Mouse (Mus musculus) myocyte (in vitro differentiated cells): ENCODE data around the gene Fgf3. TPM values are rescaled to one million over a fixed set of nuclear protein-coding genes. Genes with fewer than 3 reads are reported as not detected.

Experiments used
- H3K27me3 ChIP-seq: one replicate; pipeline ENCODE4 v1.6.1; 2011; ENCODE audit not compliant: control insufficient read depth, insufficient read depth, insufficient read length
- H3K36me3 ChIP-seq: one replicate; pipeline ENCODE4 v1.6.1; 2011; ENCODE audit not compliant: control insufficient read depth, insufficient read depth
- H3K4me2 ChIP-seq: one replicate; pipeline ENCODE4 v1.6.1; 2011; ENCODE audit warnings: low read depth, control low read depth
- H3K4me3 ChIP-seq: one replicate; pipeline ENCODE4 v1.5.1; 2011; ENCODE audit warnings: mild to moderate bottlenecking, control low read depth, moderate library complexity
- H3K79me2 ChIP-seq: one replicate; pipeline ENCODE4 v1.6.1; 2011; ENCODE audit not compliant: control insufficient read depth, insufficient read depth
- H3ac ChIP-seq: one replicate; pipeline ENCODE4 v1.6.1; 2011; ENCODE audit not compliant: control insufficient read depth, insufficient read length
- CEBPB ChIP-seq: IDR thresholded peaks from 2 replicates; pipeline ENCODE4 v1.6.1; 2011; ENCODE audit warnings: mild to moderate bottlenecking, moderate library complexity; ENCODE audit not compliant: poor library complexity, insufficient read depth, severe bottlenecking
- E2F4 ChIP-seq: IDR thresholded peaks from one replicate; pipeline ENCODE4 v1.6.1; 2011; ENCODE audit warnings: mild to moderate bottlenecking, control low read depth, moderate library complexity; ENCODE audit not compliant: insufficient read depth
- MAX ChIP-seq: IDR thresholded peaks from one replicate; pipeline ENCODE4 v1.6.1; 2011; ENCODE audit warnings: low read depth, mild to moderate bottlenecking, control low read depth
- MYOD1 ChIP-seq, 3 experiments: IDR thresholded peaks; one replicate each; pipeline ENCODE4 v1.6.1; 2011; ENCODE audit warnings: control low read depth in 2 of 3, low read depth in 2 of 3, mild to moderate bottlenecking in 2 of 3, moderate library complexity in 1 of 3; ENCODE audit not compliant: insufficient read length in 2 of 3, control insufficient read depth in 1 of 3
- MYOG ChIP-seq, 3 experiments: IDR thresholded peaks; one replicate each; pipeline ENCODE4 v1.6.1; 2011; ENCODE audit warnings: control low read depth in 2 of 3, low read depth in 2 of 3, mild to moderate bottlenecking in 2 of 3; ENCODE audit not compliant: insufficient read length in 2 of 3, control insufficient read depth in 1 of 3, insufficient read depth in 1 of 3
- POLR2A ChIP-seq: IDR thresholded peaks from one replicate; pipeline ENCODE4 v1.6.1; 2011; ENCODE audit warnings: low read depth, mild to moderate bottlenecking, control low read depth, moderate library complexity; ENCODE audit not compliant: insufficient read length
- POLR2AphosphoS2 ChIP-seq: IDR thresholded peaks from one replicate; pipeline ENCODE4 v1.6.1; 2011; ENCODE audit warnings: low read depth, control low read depth; ENCODE audit not compliant: insufficient read length
- REST ChIP-seq: IDR thresholded peaks from one replicate; pipeline ENCODE4 v1.6.1; 2011; ENCODE audit warnings: mild to moderate bottlenecking, control low read depth, moderate library complexity; ENCODE audit not compliant: insufficient read depth, insufficient read length
- SRF ChIP-seq: IDR thresholded peaks from one replicate; pipeline ENCODE4 v1.6.1; 2011; ENCODE audit warnings: low read depth; ENCODE audit not compliant: control insufficient read depth, insufficient read length
- TCF12 ChIP-seq: IDR thresholded peaks from one replicate; pipeline ENCODE4 v1.6.1; 2011; ENCODE audit warnings: mild to moderate bottlenecking, control low read depth; ENCODE audit not compliant: poor library complexity, insufficient read depth, severe bottlenecking
- TCF3 ChIP-seq: IDR thresholded peaks from one replicate; pipeline ENCODE4 v1.6.1; 2011; ENCODE audit warnings: low read depth, control low read depth; ENCODE audit not compliant: insufficient read length
- USF1 ChIP-seq: IDR thresholded peaks from one replicate; pipeline ENCODE4 v1.6.1; 2011; ENCODE audit warnings: low read depth, mild to moderate bottlenecking, control low read depth, moderate library complexity
- polyA plus RNA-seq: library from polyadenylated mRNA; unstranded; fragments of >200 nt; fragmentation: generic; extraction: Trizol; gene quantifications from one replicate; pipeline ENCODE4 v1.2.1, GENCODE M21; 2012; ENCODE audit warnings: missing spikeins

Gene Fgf3
- not detected for polyA plus RNA-seq

- no peak within 1 kb of the TSS for H3K4me3 ChIP-seq
- H3K27me3 ChIP-seq = peaks cover 80% of the 10 kb centered on the region
- no peak within 1 kb of the TSS for H3ac ChIP-seq
- no peak within 1 kb of the TSS for H3K4me2 ChIP-seq
- TF ChIP-seq POLR2AphosphoS2 (no peak), MYOD1 (IDR thresholded peaks at IDR 0.05; ENCODE audit: control insufficient read depth in 1 of 3, insufficient read length in 2 of 3, low read depth in 2 of 3) (no peak), TCF12 (no peak), USF1 (no peak), REST (no peak), MAX (no peak), POLR2A (no peak), CEBPB (no peak), TCF3 (no peak), MYOG (IDR thresholded peaks at IDR 0.05; ENCODE audit: control insufficient read depth in 1 of 3, insufficient read depth in 1 of 3, insufficient read length in 2 of 3, low read depth in 2 of 3) (no peak), SRF (no peak), E2F4 (no peak)
- no peaks in the 10 kb centered on the region for H3K79me2 ChIP-seq
- H3K36me3 ChIP-seq = no peaks in the 10 kb centered on the region
Measured at GRCm38 (mm10) chr7:144837891-144838488, at the start of gene Fgf3. TSS of gene Fgf3 (plus strand) at chr7:144838083.

- Histone ChIP-seq H3K36me3 (no peaks in the 10 kb centered on the region), H3K27me3 (peaks cover 28% of the 10 kb centered on the region), H3K4me3 (no peak overlapping the region), H3ac (no peak overlapping the region), H3K4me2 (no peak overlapping the region), H3K79me2 (no peaks in the 10 kb centered on the region)
- TF ChIP-seq USF1 (no peak), TCF3 (no peak), REST (no peak), SRF (no peak), MYOG (IDR thresholded peaks at IDR 0.05; ENCODE audit: control insufficient read depth in 1 of 3, insufficient read depth in 1 of 3, insufficient read length in 2 of 3, low read depth in 2 of 3) (no peak), E2F4 (no peak), POLR2A (no peak), TCF12 (no peak), CEBPB (no peak), MAX (no peak), MYOD1 (IDR thresholded peaks at IDR 0.05; ENCODE audit: control insufficient read depth in 1 of 3, insufficient read length in 2 of 3, low read depth in 2 of 3) (no peak), POLR2AphosphoS2 (no peak)
Measured at GRCm38 (mm10) chr7:144788631-144789030, 49.3 kb upstream of the Fgf3 start.

- no peak for TF ChIP-seq TCF12
- no peak for TF ChIP-seq POLR2A
- no peak for TF ChIP-seq MYOG (IDR thresholded peaks at IDR 0.05; ENCODE audit: control insufficient read depth in 1 of 3, insufficient read depth in 1 of 3, insufficient read length in 2 of 3, low read depth in 2 of 3)
- TF ChIP-seq SRF = no peak
- TF ChIP-seq POLR2AphosphoS2 = no peak
- no peaks in the 10 kb centered on the region for H3K79me2 ChIP-seq
- no peak overlapping the region for H3K4me2 ChIP-seq
- no peak overlapping the region for H3K4me3 ChIP-seq
- H3ac ChIP-seq = no peak overlapping the region
- H3K36me3 ChIP-seq = no peaks in the 10 kb centered on the region
- peaks cover 26% of the 10 kb centered on the region for H3K27me3 ChIP-seq
Measured at GRCm38 (mm10) chr7:144789601-144790556, 48.0 kb upstream of the Fgf3 start.

GRCm38 (mm10) chr7:144791426-144791825 is 46.5 kb upstream of the Fgf3 start:
- TF ChIP-seq MYOG (IDR thresholded peaks at IDR 0.05; ENCODE audit: control insufficient read depth in 1 of 3, insufficient read depth in 1 of 3, insufficient read length in 2 of 3, low read depth in 2 of 3) (no peak), TCF12 (no peak), E2F4 (no peak), TCF3 (no peak), MYOD1 (IDR thresholded peaks at IDR 0.05; ENCODE audit: control insufficient read depth in 1 of 3, insufficient read length in 2 of 3, low read depth in 2 of 3) (no peak), REST (no peak), SRF (no peak), CEBPB (no peak), USF1 (no peak), POLR2A (no peak), MAX (no peak), POLR2AphosphoS2 (no peak)

More at GRCm38 (mm10) chr7:144791426-144791825, 46.5 kb upstream of the Fgf3 start:
- no peaks in the 10 kb centered on the region for H3K36me3 ChIP-seq
- H3K4me3 ChIP-seq = no peak overlapping the region
- H3K79me2 ChIP-seq = no peaks in the 10 kb centered on the region
- H3ac ChIP-seq = no peak overlapping the region
- no peak overlapping the region for H3K4me2 ChIP-seq
- peaks cover 31% of the 10 kb centered on the region for H3K27me3 ChIP-seq
